Mouse (Mus musculus): ENCODE data around the gene Elmo3.

- TF ChIP-seq CTCF (IDR thresholded peaks at IDR 0.05; ENCODE audit: low read depth) = no peak
- no peak for TF ChIP-seq EP300 (IDR thresholded peaks at IDR 0.05; ENCODE audit: low read depth)
Observed at GRCm38 (mm10) chr8:105275387-105275786, 30.0 kb upstream of the Elmo3 start.
